Mouse (Mus musculus): Measurements from ENCODE around the gene Pla2g4a. TPM values are rescaled to one million over a fixed set of nuclear protein-coding genes. Genes with fewer than 3 reads are reported as not detected.

Pla2g4a gene
- total RNA-seq, 2 experiments from 2014 or later: 4.5 to 5.9 TPM

- no peak for DNase-seq
Measured at GRCm38 (mm10) chr1:149855581-149855980, 105.5 kb downstream of the Pla2g4a start.

- no peak for DNase-seq
Measured at GRCm38 (mm10) chr1:149854867-149855266, 106.2 kb downstream of the Pla2g4a start.

GRCm38 (mm10) chr1:149846655-149847054 lies 114.4 kb downstream of the Pla2g4a start:
- no peak for DNase-seq

GRCm38 (mm10) chr1:149841845-149842244 lies 119.2 kb downstream of the Pla2g4a start:
- DNase-seq: no peak

GRCm38 (mm10) chr1:149840961-149841416 lies 120.1 kb downstream of the Pla2g4a start:
- DNase-seq: no peak

- DNase-seq: no peak
Measured at GRCm38 (mm10) chr1:149840312-149840930, 120.7 kb downstream of the Pla2g4a start.

- no peak for DNase-seq
Measured at GRCm38 (mm10) chr1:149836496-149836895, 124.6 kb downstream of the Pla2g4a start.

- no peak for DNase-seq
Measured at GRCm38 (mm10) chr1:149833876-149834275, 127.2 kb downstream of the Pla2g4a start.

GRCm38 (mm10) chr1:149832952-149833351 lies 128.1 kb downstream of the Pla2g4a start:
- DNase-seq: peak; percentile 13

- DNase-seq: no peak
Measured at GRCm38 (mm10) chr1:149832514-149832913, 128.6 kb downstream of the Pla2g4a start.

GRCm38 (mm10) chr1:149831100-149831499 lies 130.0 kb downstream of the Pla2g4a start:
- DNase-seq: no peak

- no peak for DNase-seq
Measured at GRCm38 (mm10) chr1:149813616-149814345, 147.3 kb downstream of the Pla2g4a start.

GRCm38 (mm10) chr1:149809527-149809926 lies 151.6 kb downstream of the Pla2g4a start:
- no peak for DNase-seq

Other genes starting within 250 kb of the Pla2g4a start
- under 1 TPM; 0.36 to 0.87 TPM for gene Ptgs2, start 138.7 kb upstream of the Pla2g4a start, total RNA-seq (2021)